Mouse (Mus musculus) embryo, embryonic 9.5 days (tissue): ENCODE measurements around the gene Jam3.
"Not testable (repeated sequence)": the region's sequence is repeated elsewhere in the genome, so short reads cannot be mapped to it uniquely, and the experiment has no call there.

Experiments
- DNase-seq: peaks from one replicate; pipeline ENCODE4 v3.0.0-alpha.2; 2017; ENCODE audit errors: extremely low spot score

Jam3 gene

GRCm38 (mm10) chr9:27170726-27171125 is 15.5 kb upstream of the Jam3 start:
- DNase-seq = no peak

GRCm38 (mm10) chr9:27166981-27167380 is 11.8 kb upstream of the Jam3 start:
- no peak for DNase-seq

- DNase-seq = no peak
Measured at GRCm38 (mm10) chr9:27165596-27165995, 10.4 kb upstream of the Jam3 start.

GRCm38 (mm10) chr9:27164957-27165356 is 9.7 kb upstream of the Jam3 start:
- no peak for DNase-seq

- not testable (repeated sequence) for DNase-seq
Measured at GRCm38 (mm10) chr9:27163661-27164060, 8.4 kb upstream of the Jam3 start.

GRCm38 (mm10) chr9:27153861-27154260 is 1.4 kb downstream of the Jam3 start:
- no peak for DNase-seq

GRCm38 (mm10) chr9:27149836-27150235 is 5.4 kb downstream of the Jam3 start:
- no peak for DNase-seq

- peak; percentile 46 for DNase-seq
Measured at GRCm38 (mm10) chr9:27148631-27149471, 6.4 kb downstream of the Jam3 start.

GRCm38 (mm10) chr9:27147946-27148345 is 7.3 kb downstream of the Jam3 start:
- no peak for DNase-seq

- DNase-seq = no peak
Measured at GRCm38 (mm10) chr9:27146826-27147225, 8.4 kb downstream of the Jam3 start.

GRCm38 (mm10) chr9:27144996-27145395 is 10.2 kb downstream of the Jam3 start:
- no peak for DNase-seq

- no peak for DNase-seq
Measured at GRCm38 (mm10) chr9:27144271-27144840, 10.9 kb downstream of the Jam3 start.

- no peak for DNase-seq
Measured at GRCm38 (mm10) chr9:27140432-27141065, 14.7 kb downstream of the Jam3 start.

GRCm38 (mm10) chr9:27136651-27137050 is 18.6 kb downstream of the Jam3 start:
- DNase-seq = no peak

GRCm38 (mm10) chr9:27135372-27135771 is 19.8 kb downstream of the Jam3 start:
- DNase-seq = no peak

- no peak for DNase-seq
Measured at GRCm38 (mm10) chr9:27134410-27134809, 20.8 kb downstream of the Jam3 start.

- no peak for DNase-seq
Measured at GRCm38 (mm10) chr9:27128629-27129028, 26.6 kb downstream of the Jam3 start.

GRCm38 (mm10) chr9:27126543-27126942 is 28.7 kb downstream of the Jam3 start:
- no peak for DNase-seq

- no peak for DNase-seq
Measured at GRCm38 (mm10) chr9:27125450-27125849, 29.8 kb downstream of the Jam3 start.

GRCm38 (mm10) chr9:27123947-27124346 is 31.3 kb downstream of the Jam3 start:
- DNase-seq = no peak

GRCm38 (mm10) chr9:27122963-27123362 is 32.3 kb downstream of the Jam3 start:
- no peak for DNase-seq

- DNase-seq = no peak
Measured at GRCm38 (mm10) chr9:27122076-27122475, 33.1 kb downstream of the Jam3 start.

GRCm38 (mm10) chr9:27121254-27121653 is 34.0 kb downstream of the Jam3 start:
- DNase-seq = no peak
